Mouse (Mus musculus): Measurements from ENCODE around the gene Zdhhc13.
A peak's percentile ranks its signal among the peaks of the same experiment; 100 is the strongest.

Gene Zdhhc13

GRCm38 (mm10) chr7:48788851-48789572, at the start of gene Zdhhc13:
TSS of gene Zdhhc13 (plus strand) at chr7:48789003.
- peak; percentile 93 to 94 for DNase-seq

- peak; percentile 70 to 81 for DNase-seq
These were observed 39.3 kb upstream of the Zdhhc13 start for GRCm38 (mm10) chr7:48749298-48750163.

DNA sequence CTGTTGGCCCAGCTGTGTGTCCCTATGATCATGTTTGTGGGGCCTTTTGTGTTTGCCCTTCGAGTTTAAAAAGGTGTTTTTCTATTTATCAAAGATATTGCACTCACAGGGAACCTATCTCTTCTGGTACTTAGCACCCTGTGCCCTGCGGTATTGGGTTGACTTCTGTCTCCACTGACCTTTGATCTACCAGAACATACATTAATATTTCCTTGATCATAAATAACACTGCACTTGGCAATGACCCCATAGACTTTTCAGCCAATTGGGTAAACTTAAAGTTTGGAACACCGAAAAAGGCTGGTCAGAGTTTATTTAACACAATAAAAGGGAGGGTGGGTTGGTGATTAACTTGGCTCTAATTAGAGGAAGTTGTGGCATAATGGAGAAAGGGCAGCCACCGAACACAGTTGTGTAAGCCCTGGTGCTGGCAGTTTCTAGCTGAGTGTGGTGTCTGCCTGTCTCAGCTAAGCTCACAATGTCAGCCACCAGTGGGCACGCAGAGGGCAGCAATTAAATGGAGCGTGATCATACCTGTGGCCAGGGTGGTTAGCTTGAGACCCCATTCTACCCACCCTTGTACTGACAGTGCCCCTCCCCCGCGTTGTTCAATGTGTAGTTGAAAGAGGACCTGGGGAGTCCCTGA, 38.5 kb upstream of the Zdhhc13 start:
- peak in 1 of 2 experiments; percentile 24 for DNase-seq

DNA sequence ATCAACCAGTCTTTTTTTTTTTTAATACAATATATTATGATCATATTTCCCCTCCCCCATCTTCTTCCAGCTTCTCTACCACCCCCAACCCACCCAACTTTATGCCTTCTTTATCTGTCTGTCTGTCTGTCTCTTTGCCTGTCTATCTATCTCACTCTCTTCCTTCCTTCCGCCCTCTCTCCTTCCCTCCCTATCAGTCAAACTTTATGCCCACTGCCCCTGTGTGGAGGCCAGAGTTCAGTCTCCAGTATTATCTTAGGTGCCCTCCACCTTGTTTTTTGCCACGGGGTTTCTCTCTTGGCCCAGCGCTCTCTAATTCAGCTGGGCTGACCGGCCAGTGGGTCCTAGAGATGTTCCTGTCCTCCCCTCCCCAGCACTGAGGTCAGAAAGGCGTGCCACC, 37.6 kb upstream of the Zdhhc13 start:
- DNase-seq = no peak

GRCm38 (mm10) chr7:48754415-48754974, 34.3 kb upstream of the Zdhhc13 start:
- no peak for DNase-seq

- DNase-seq = no peak
These were observed 33.0 kb upstream of the Zdhhc13 start for GRCm38 (mm10) chr7:48755825-48756224.

GRCm38 (mm10) chr7:48756306-48756931, 32.4 kb upstream of the Zdhhc13 start:
- no peak for DNase-seq

GRCm38 (mm10) chr7:48758083-48758482, 30.7 kb upstream of the Zdhhc13 start:
- DNase-seq = no peak

- no peak for DNase-seq
These were observed 28.0 kb upstream of the Zdhhc13 start for GRCm38 (mm10) chr7:48760789-48761188.

- no peak for DNase-seq
These were observed 26.5 kb upstream of the Zdhhc13 start for GRCm38 (mm10) chr7:48762289-48762688.

GRCm38 (mm10) chr7:48762721-48763120, 26.1 kb upstream of the Zdhhc13 start:
- no peak for DNase-seq

- DNase-seq = no peak
These were observed 22.8 kb upstream of the Zdhhc13 start for GRCm38 (mm10) chr7:48765959-48766358.

GRCm38 (mm10) chr7:48769721-48770120, 19.1 kb upstream of the Zdhhc13 start:
- DNase-seq = no peak

DNA sequence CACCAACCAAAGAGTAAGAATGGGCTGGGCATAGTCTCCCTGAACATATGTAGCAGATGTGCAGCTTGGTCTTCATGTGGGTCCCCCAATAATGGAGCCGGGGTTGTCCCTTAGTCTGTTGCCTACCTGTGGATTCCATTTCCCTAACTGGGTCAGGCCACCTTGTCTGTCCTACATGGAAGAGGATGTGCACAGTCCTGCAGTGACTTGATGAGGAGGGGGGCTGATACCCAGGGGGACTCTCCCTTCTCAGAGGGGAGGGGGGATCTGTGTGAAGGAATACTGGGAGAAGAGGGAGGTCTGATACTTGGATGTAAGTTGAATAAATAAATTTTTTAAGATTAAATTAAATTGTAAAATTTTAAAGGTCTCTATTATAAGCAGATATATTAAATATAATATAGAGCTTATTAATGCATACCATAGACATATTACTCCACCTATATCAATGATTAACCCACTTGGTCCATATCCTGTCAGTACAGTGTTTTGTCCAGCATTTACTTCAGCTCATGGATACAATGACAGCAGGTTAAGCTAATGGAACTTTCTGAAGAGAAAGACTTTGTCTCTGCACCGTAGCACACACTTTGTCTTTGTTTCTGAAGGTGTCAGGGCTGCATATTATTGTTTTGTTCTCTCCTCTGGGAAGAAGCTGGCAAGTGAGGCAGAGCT, 16.6 kb upstream of the Zdhhc13 start:
- no peak for DNase-seq

GRCm38 (mm10) chr7:48773333-48773732, 15.5 kb upstream of the Zdhhc13 start:
- DNase-seq = no peak

DNA sequence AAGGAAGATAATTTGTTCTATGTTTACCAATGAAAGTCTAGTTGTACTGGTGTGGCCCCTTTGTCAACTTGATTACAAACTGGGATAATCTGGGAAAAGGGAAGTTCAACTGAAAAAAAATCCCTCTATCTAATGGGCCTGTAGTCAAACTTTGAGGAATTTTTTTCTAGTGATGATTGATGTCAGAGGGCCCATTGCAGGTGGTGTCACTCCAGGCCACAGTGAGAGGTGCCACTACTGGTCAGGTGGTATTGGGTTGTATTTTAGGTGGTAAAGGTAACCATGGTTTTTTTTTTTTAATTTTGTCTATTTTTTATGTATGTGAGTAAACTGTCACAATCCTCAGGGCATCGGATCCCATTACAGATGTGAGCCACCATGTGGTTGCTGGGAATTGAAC, 14.2 kb upstream of the Zdhhc13 start:
- no peak for DNase-seq

GRCm38 (mm10) chr7:48775436-48775835, 13.4 kb upstream of the Zdhhc13 start:
- DNase-seq = no peak

- DNase-seq = no peak
These were observed 10.9 kb upstream of the Zdhhc13 start for GRCm38 (mm10) chr7:48777721-48778504.

DNA sequence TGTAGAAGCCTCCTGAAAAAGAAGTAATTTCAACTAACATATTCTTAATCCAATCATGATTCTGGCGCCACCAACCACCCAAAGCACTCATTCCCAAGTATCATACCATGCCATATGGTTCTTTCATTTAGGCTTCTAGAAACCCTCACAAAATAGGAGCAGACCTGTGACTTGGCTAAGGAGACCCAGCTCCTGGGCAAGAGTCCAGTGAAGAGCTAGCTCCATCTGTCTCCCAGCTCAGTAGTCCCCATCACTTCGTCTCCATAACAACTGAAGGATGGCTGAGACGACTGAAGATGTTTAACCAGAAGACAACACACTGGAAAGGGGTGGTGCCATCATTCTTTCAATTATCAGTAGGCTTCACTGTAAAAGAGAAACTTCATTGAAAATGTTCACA, 9.7 kb upstream of the Zdhhc13 start:
- DNase-seq = no peak

- no peak for DNase-seq
These were observed 6.4 kb upstream of the Zdhhc13 start for GRCm38 (mm10) chr7:48782432-48782831.

Measured in lung, postnatal 4 days (tissue).